Mouse (Mus musculus): ENCODE data around the gene Fbxl19.

Fbxl19 gene

GRCm38 (mm10) chr7:127750131-127751127 lies 6.1 kb downstream of the Fbxl19 start:
- POLR2A ChIA-PET, result interaction anchor here (0.5 to 6.1 kb wide), 18 partner anchors 8 to 145 kb away, joined by 3 to 56 read pairs (median 4); partner anchors contain the start of genes Ctf1 (in 1 of the 4), Gm21974 (in 1 of the 4), Hsd3b7 (in 1 of the 4) and Setd1a (in 1 of the 4)
- CTCF ChIA-PET, result interaction anchor here in 3 of 4 experiments (0.6 to 1.4 kb wide), 5 partner anchors 51 to 94 kb away, joined by 3 to 7 read pairs (median 4); no protein-coding TSS in a partner anchor

- CTCF ChIA-PET, result interaction anchor here in 3 of 4 experiments (0.6 to 1.4 kb wide), 5 partner anchors 9 to 90 kb away, joined by 3 to 5 read pairs (median 4); no protein-coding TSS in a partner anchor
- POLR2A ChIA-PET, result interaction anchor here in 3 of 4 experiments (0.9 to 3.9 kb wide), 14 partner anchors 10 to 216 kb away, joined by 3 to 17 read pairs (median 4); partner anchors contain the start of genes Setd1a (in 2 of the 3), Fus (in 1 of the 3) and Orai3 (in 1 of the 3)
Measured at GRCm38 (mm10) chr7:127751619-127752018, 7.3 kb downstream of the Fbxl19 start.

GRCm38 (mm10) chr7:127752069-127752468 lies 7.7 kb downstream of the Fbxl19 start:
- CTCF ChIA-PET, result interaction anchor here in 3 of 4 experiments (0.6 to 1.9 kb wide), 7 partner anchors 8 to 90 kb away, joined by 3 to 5 read pairs (median 4); partner anchors contain the start of genes Bcl7c (in 1 of the 3) and Fbxl19 (in 1 of the 3)
- POLR2A ChIA-PET, result interaction anchor here in 3 of 4 experiments (0.6 to 3.9 kb wide), 18 partner anchors 11 to 251 kb away, joined by 3 to 17 read pairs (median 4); partner anchors contain the start of genes Setd1a (in 2 of the 3), Fus (in 1 of the 3) and Orai3 (in 1 of the 3)

GRCm38 (mm10) chr7:127753158-127753557 lies 8.8 kb downstream of the Fbxl19 start:
- ChIA-PET CTCF (interaction anchor here (0.6 to 1.9 kb wide), 7 partner anchors 9 to 547 kb away, joined by 3 to 4 read pairs (median 3); partner anchors contain the start of genes Bcl7c (in 1 of the 4) and Fbxl19 (in 1 of the 4)), POLR2A (interaction anchor here (0.5 to 3.9 kb wide), 14 partner anchors 9 to 215 kb away, joined by 3 to 17 read pairs (median 4); partner anchors contain the start of genes Fbxl19 (in 1 of the 4), Fus (in 1 of the 4) and Orai3 (in 1 of the 4))

- POLR2A ChIA-PET, result interaction anchor here in 3 of 4 experiments (0.5 to 3.9 kb wide), 11 partner anchors 9 to 475 kb away, joined by 3 to 17 read pairs (median 4); partner anchors contain the start of genes Fbxl19 (in 2 of the 3), Fus (in 1 of the 3) and Orai3 (in 1 of the 3)
- CTCF ChIA-PET, result interaction anchor here in 3 of 4 experiments (0.6 to 1.9 kb wide), 8 partner anchors 10 to 136 kb away, joined by 3 to 6 read pairs (median 4); partner anchors contain the start of gene Fbxl19 (in 1 of the 3)
Measured at GRCm38 (mm10) chr7:127753741-127754140, 9.4 kb downstream of the Fbxl19 start.

- ChIA-PET POLR2A (interaction anchor here (0.6 to 2.4 kb wide), 6 partner anchors 9 to 208 kb away, joined by 3 to 7 read pairs (median 4); no protein-coding TSS in a partner anchor), CTCF (interaction anchor here (0.5 to 2.4 kb wide), 9 partner anchors 32 to 545 kb away, joined by 3 to 13 read pairs (median 4); partner anchors contain the start of gene Bcl7c (in 1 of the 4))
Measured at GRCm38 (mm10) chr7:127759716-127760115, 15.4 kb downstream of the Fbxl19 start.

GRCm38 (mm10) chr7:127760478-127760877 lies 16.1 kb downstream of the Fbxl19 start:
- ChIA-PET POLR2A (interaction anchor here (0.7 to 2.4 kb wide), 9 partner anchors 8 to 206 kb away, joined by 3 to 13 read pairs (median 4); partner anchors contain the start of genes Ctf1 (in 1 of the 4) and Fbxl19 (in 1 of the 4)), CTCF (interaction anchor here (0.5 to 2.4 kb wide), 16 partner anchors 8 to 159 kb away, joined by 3 to 13 read pairs (median 4); partner anchors contain the start of gene Bcl7c (in 1 of the 4))

- POLR2A ChIA-PET, result interaction anchor here (0.6 to 1.2 kb wide), 7 partner anchors 9 to 205 kb away, joined by 3 to 13 read pairs (median 3); partner anchors contain the start of genes Ctf1 (in 1 of the 4) and Fbxl19 (in 1 of the 4)
Measured at GRCm38 (mm10) chr7:127761026-127761425, 16.7 kb downstream of the Fbxl19 start.

GRCm38 (mm10) chr7:127763642-127764041 lies 19.3 kb downstream of the Fbxl19 start:
- ChIA-PET POLR2A (interaction anchor here (0.6 to 5.4 kb wide), 12 partner anchors 11 to 252 kb away, joined by 3 to 49 read pairs (median 4); partner anchors contain the start of genes Setd1a (in 3 of the 4) and Kat8 (in 1 of the 4)), CTCF (interaction anchor here in 3 of 4 experiments (0.5 to 1.5 kb wide), 5 partner anchors 35 to 582 kb away, joined by 3 to 9 read pairs (median 5); partner anchors contain the start of gene Hsd3b7 (in 1 of the 3))

More at GRCm38 (mm10) chr7:127761026-127761425, 16.7 kb downstream of the Fbxl19 start:
- CTCF ChIA-PET, result interaction anchor here (0.7 to 2.4 kb wide), 13 partner anchors 9 to 158 kb away, joined by 3 to 13 read pairs (median 4); no protein-coding TSS in a partner anchor

GRCm38 (mm10) chr7:127765756-127766155 lies 21.4 kb downstream of the Fbxl19 start:
- CTCF ChIA-PET, result interaction anchor here in 3 of 4 experiments (0.5 to 2.9 kb wide), 4 partner anchors 24 to 223 kb away, joined by 4 to 9 read pairs (median 4); no protein-coding TSS in a partner anchor
- POLR2A ChIA-PET, result interaction anchor here in 2 of 4 experiments (1.0 to 5.4 kb wide), 8 partner anchors 12 to 35 kb away, joined by 3 to 49 read pairs (median 4); partner anchors contain the start of genes Fbxl19 (in 1 of the 2) and Setd1a (in 1 of the 2)

- POLR2A ChIA-PET, result interaction anchor here in 3 of 4 experiments (0.6 to 5.4 kb wide), 49 partner anchors 8 to 1281 kb away, joined by 3 to 54 read pairs (median 4); partner anchors contain the start of genes Setd1a (in 3 of the 3), Ctf1 (in 2 of the 3), Fus (in 2 of the 3) and Bag3 (in 1 of the 3)
- CTCF ChIA-PET, result interaction anchor here in 3 of 4 experiments (0.5 to 2.9 kb wide), 12 partner anchors 34 to 469 kb away, joined by 3 to 9 read pairs (median 3); partner anchors contain the start of genes Hsd3b7 (in 1 of the 3), Stx1b (in 1 of the 3) and Stx4a (in 1 of the 3)
Measured at GRCm38 (mm10) chr7:127766851-127767609, 22.7 kb downstream of the Fbxl19 start.

GRCm38 (mm10) chr7:127767671-127768345 lies 23.5 kb downstream of the Fbxl19 start:
- POLR2A ChIA-PET, result interaction anchor here in 3 of 4 experiments (0.6 to 5.4 kb wide), 56 partner anchors 8 to 756 kb away, joined by 3 to 54 read pairs (median 4); partner anchors contain the start of genes Setd1a (in 3 of the 3), Ctf1 (in 2 of the 3), Fbxl19 (in 2 of the 3) and Fus (in 2 of the 3)
- CTCF ChIA-PET, result interaction anchor here (0.5 to 2.9 kb wide), 13 partner anchors 33 to 468 kb away, joined by 3 to 9 read pairs (median 3); partner anchors contain the start of genes Bcl7c (in 2 of the 4), Hsd3b7 (in 1 of the 4), Stx1b (in 1 of the 4) and Stx4a (in 1 of the 4)

- CTCF ChIA-PET, result interaction anchor here in 3 of 4 experiments (0.5 to 2.9 kb wide), 14 partner anchors 8 to 366 kb away, joined by 3 to 9 read pairs (median 3); partner anchors contain the start of genes Bcl7c (in 2 of the 3), Hsd3b7 (in 1 of the 3) and Setd1a (in 1 of the 3)
- POLR2A ChIA-PET, result interaction anchor here (0.6 to 3.7 kb wide), 39 partner anchors 9 to 310 kb away, joined by 3 to 54 read pairs (median 4); partner anchors contain the start of genes Ctf1 (in 2 of the 4), Fbxl19 (in 2 of the 4), Fus (in 2 of the 4) and Setd1a (in 2 of the 4)
Measured at GRCm38 (mm10) chr7:127768346-127768996, 24.1 kb downstream of the Fbxl19 start.

GRCm38 (mm10) chr7:127768997-127769593 lies 24.8 kb downstream of the Fbxl19 start:
- ChIA-PET POLR2A (interaction anchor here (0.6 to 3.7 kb wide), 36 partner anchors 8 to 311 kb away, joined by 3 to 54 read pairs (median 4); partner anchors contain the start of genes Ctf1 (in 2 of the 4), Fbxl19 (in 2 of the 4), Fus (in 2 of the 4) and Setd1a (in 2 of the 4)), CTCF (interaction anchor here in 3 of 4 experiments (0.5 to 2.1 kb wide), 12 partner anchors 8 to 367 kb away, joined by 3 to 7 read pairs (median 3); partner anchors contain the start of genes Bcl7c (in 2 of the 3), Hsd3b7 (in 1 of the 3) and Setd1a (in 1 of the 3))
